8 mouse cellular contexts compared by ENCODE assay signal in genomic region chr9:114554355-114554979, GRCm38 (mm10). TPM values are rescaled to one million over a fixed set of nuclear protein-coding genes. Genes with fewer than 3 reads are reported as not detected.
DNase-seq lines count a peak whose midpoint lies in the region; ATAC-seq lines count a peak whose summit lies in the region.

No protein-coding gene starts in this region.

- H3K27me3 ChIP-seq in midbrain, embryonic 14.5 days (ENCODE audit: control insufficient read depth, insufficient read depth, low read length), result peaks cover 11% of the 10 kb centered on the region; the same call in 1 of the 2 replicates

- no peak overlapping the region for H3K4me3 ChIP-seq in midbrain, embryonic 14.5 days (replicated peaks; ENCODE audit: low read depth, low read length)

- H3K36me3 ChIP-seq in midbrain, embryonic 14.5 days (ENCODE audit: control insufficient read depth, insufficient read depth, low read length), result no peaks in the 10 kb centered on the region

- peak; percentile 57 for DNase-seq in kidney, postnatal 10 days
- no peak for DNase-seq in kidney, adult 8-10 months
- peak; percentile 36 for DNase-seq in fat pad, adult 2 months (ENCODE audit: extremely low read depth, low read depth, low spot score)
- peak; percentile 39 to 43 for DNase-seq in kidney, postnatal 25 days
- peak; percentile 67 for DNase-seq in midbrain, embryonic 14.5 days
- no peak for DNase-seq in embryo, embryonic 10.5 days (ENCODE audit: low spot score)
- no peak for DNase-seq in right cerebral cortex, adult 2 months (ENCODE audit: low spot score in 2 of 2)
- no peak for DNase-seq in thymus, adult 18-20 months

- no peak for ATAC-seq in midbrain, embryonic 14.5 days (ENCODE audit: low FRiP score, low TSS enrichment)

- no peaks in the 10 kb centered on the region for H3K4me1 ChIP-seq in midbrain, embryonic 14.5 days (ENCODE audit: control insufficient read depth, insufficient read depth, low read length)

- no peak overlapping the region for H3K27ac ChIP-seq in midbrain, embryonic 14.5 days (replicated peaks; ENCODE audit: low read depth, low read length)

- WGBS in midbrain, embryonic 14.5 days, result 51% methylated on average over 5 of the region's 5 CpGs

- no peak overlapping the region for H3K4me2 ChIP-seq in midbrain, embryonic 14.5 days (ENCODE audit: low read length)

- no peaks in the 10 kb centered on the region for H3K9me3 ChIP-seq in midbrain, embryonic 14.5 days (ENCODE audit: control insufficient read depth, low read length)

- H3K9ac ChIP-seq in midbrain, embryonic 14.5 days (replicated peaks; ENCODE audit: low read length), result no peak overlapping the region

RNA-seq across cellular contexts. Expression of gene Trim71, which starts 9.7 kb away (rescaled TPM):
- polyA plus RNA-seq in midbrain, embryonic 14.5 days (2014; fragmentation: Nextera tagmentation; extraction: Ambion mirVana), result 0.15 and 0.16 TPM in 2 replicates

RNA-seq across cellular contexts. Expression of gene C130032M10Rik, which starts 39.0 kb away (rescaled TPM):
- not detected in 2 replicates for polyA plus RNA-seq in midbrain, embryonic 14.5 days (2014; fragmentation: Nextera tagmentation; extraction: Ambion mirVana)

RNA-seq across cellular contexts. Expression of gene Ccr4, which starts 49.8 kb away (rescaled TPM):
- not detected in 2 replicates for polyA plus RNA-seq in midbrain, embryonic 14.5 days (2014; fragmentation: Nextera tagmentation; extraction: Ambion mirVana)

Comparison
In these comparisons a context has a peak if more than half of its experiments do, and no peak if none do; other contexts are left out.
1. DNase-seq: peak in kidney, postnatal 10 days (single experiment), fat pad, adult 2 months (single experiment), kidney, postnatal 25 days (2 of 2) and midbrain, embryonic 14.5 days (single experiment); none in kidney, adult 8-10 months (0 of 2), embryo, embryonic 10.5 days (single experiment), right cerebral cortex, adult 2 months (0 of 2) and thymus, adult 18-20 months (0 of 2).